Mouse (Mus musculus) E14TG2a.4 (cell line): ENCODE data around the gene Tpk1.

Experiments
- CTCF ChIP-seq: conservative IDR thresholded peaks from 2 replicates; pipeline ENCODE4 v1.5.1; 2014; ENCODE audit warnings: low read length
- NANOG ChIP-seq: IDR thresholded peaks from 2 replicates; pipeline ENCODE4 v1.6.1; 2014; ENCODE audit warnings: borderline replicate concordance, low read length, mixed read lengths
- POU5F1 ChIP-seq: IDR thresholded peaks from 2 replicates; pipeline ENCODE4 v1.6.1; 2014; ENCODE audit warnings: low read length, borderline replicate concordance

DNA sequence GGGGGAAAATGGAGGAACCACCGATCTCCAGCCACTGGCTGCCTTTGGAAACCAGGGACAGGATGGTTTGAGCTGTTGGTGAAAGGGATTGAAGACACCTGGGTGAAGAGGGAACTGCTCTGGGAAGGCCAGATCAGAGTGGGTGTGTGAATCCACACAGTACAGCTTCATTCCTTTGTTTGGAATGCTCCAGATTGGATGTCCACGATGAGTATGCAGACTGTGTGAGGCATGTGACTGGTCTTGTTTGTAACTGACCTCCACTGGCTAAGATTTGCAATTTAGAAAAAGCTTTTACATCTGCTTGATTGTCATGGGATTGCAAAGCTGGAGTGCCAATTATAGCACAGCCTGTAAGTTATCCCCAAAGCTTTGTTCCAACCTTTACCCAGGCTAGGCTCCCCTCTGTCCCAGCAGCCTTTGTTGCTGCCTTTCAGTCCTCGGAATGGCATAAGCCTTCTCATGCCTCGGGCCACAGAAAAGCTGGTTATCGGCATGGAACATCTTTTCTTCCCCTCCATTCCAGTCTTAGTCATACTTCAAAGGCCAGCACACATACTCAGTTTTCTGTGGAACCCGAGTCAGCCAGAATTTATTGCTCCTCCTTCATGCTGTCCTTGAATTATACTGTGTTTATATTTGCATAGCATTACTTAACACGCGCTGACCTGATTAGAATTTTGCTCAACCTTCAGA, 353.0 kb downstream of the Tpk1 start:
- TF ChIP-seq CTCF (no peak), NANOG (no peak), POU5F1 (no peak)
